Mouse (Mus musculus) skeletal muscle tissue, adult 2 months (tissue): ENCODE results near the gene Gar1.

Experiments
- DNase-seq: peaks from one replicate; pipeline ENCODE4 v3.0.0-alpha.2; 2012; ENCODE audit warnings: low read depth, low spot score

Gene Gar1

DNA sequence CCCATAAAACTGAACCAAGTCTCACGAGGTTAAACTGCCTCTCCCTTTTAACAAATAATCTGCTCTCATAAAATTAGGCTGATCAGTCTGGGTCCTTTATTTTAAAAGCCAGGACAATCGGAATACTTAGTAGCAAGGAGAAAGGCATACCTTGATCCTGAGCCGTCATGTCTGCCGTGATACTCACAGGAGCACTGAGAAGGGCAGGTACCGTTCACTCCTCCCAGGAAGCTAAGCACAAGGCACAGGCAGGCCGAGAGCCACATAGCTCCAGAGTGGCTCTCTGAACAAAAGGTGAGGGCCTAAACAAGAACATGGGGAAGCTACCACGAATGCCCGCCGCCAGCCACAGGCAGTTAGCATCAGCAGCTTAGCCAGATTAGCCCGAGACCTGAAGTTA is 27.4 kb downstream of the Gar1 start, which contains the start of gene Lrit3:
Gene Lrit3 (minus strand): TSS at position 266 of the 400 bp plus-strand sequence.
- DNase-seq = no peak

- DNase-seq = no peak
These were observed 32.2 kb downstream of the Gar1 start for GRCm38 (mm10) chr3:129799011-129799410.

DNA sequence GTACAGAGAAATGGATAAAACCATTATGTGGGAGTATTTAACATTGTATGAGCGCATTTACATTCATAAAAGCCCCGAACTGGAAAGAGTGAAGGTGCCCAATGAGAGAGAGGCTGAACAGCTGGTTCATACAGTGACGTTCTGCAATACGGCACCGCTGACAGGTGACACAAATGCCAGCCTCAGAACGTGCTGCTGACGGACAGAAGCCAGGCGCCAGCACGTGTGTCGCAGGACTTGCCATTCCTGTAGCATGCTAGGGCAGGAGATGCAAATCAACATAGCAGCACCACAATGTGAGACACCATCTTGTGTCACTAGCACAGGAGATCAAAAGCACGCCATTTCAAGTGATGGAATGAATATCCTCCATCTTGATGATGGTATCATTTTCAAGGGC is 32.6 kb downstream of the Gar1 start:
- DNase-seq = no peak

DNA sequence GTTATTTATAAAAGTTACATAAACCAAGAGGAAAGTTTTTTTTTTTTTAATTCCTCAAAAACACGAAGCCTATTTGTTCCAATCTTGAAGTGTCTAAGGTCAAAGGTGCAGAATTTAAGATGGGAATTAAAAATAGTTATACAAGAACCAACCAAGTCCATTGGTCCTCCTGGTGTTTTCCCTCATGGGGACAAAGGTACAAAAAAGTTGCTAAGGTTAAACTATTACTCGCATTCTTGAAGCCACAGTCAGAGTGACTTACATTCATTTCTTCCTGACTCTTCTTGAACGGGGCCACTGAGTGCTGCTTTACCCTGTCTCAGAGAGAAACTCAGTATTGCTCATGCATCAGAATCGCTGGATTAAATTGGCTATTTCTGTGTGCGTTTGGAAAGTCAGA is 33.9 kb downstream of the Gar1 start:
- DNase-seq = no peak

GRCm38 (mm10) chr3:129793801-129794200 is 37.4 kb downstream of the Gar1 start:
- DNase-seq = no peak

- DNase-seq = no peak
These were observed 48.5 kb downstream of the Gar1 start for GRCm38 (mm10) chr3:129782746-129783145.

GRCm38 (mm10) chr3:129781435-129781834 is 49.8 kb downstream of the Gar1 start:
- no peak for DNase-seq
